Comparison of ENCODE assay signal across 8 mouse cellular contexts in genomic region chr8:72443338-72443993, GRCm38 (mm10). TPM values are rescaled to one million over a fixed set of nuclear protein-coding genes. Genes with fewer than 3 reads are reported as not detected.
A peak's percentile ranks its signal among the peaks of the same experiment; 100 is the strongest.
DNase-seq lines count a peak whose midpoint lies in the region; ATAC-seq and TF ChIP-seq lines count a peak whose summit lies in the region.

Gene Calr3 (minus strand): TSS chr8:72443870.
Gene 1700030K09Rik (plus strand): TSS chr8:72443880.

- no peak within 1 kb of the TSS for H3K27ac ChIP-seq in cortical plate, adult 2 months (ENCODE audit: insufficient read depth, low read length)

- peak within 1 kb of the TSS; percentile 39 for H3K4me3 ChIP-seq in cortical plate, adult 2 months (ENCODE audit: insufficient read depth, low read length)
- peak within 1 kb of the TSS; percentile 93 for H3K4me3 ChIP-seq in megakaryocyte, embryonic 14.5 days (replicated peaks)

- TF ChIP-seq CTCF in cortical plate, adult 2 months (IDR thresholded peaks at IDR 0.05; ENCODE audit: extremely low read depth, insufficient read depth, low read length) = no peak

- peak; percentile 97 to 98 for DNase-seq in gastrocnemius, adult 8-10 months (ENCODE audit: low spot score in 2 of 2)
- peak; percentile 90 for DNase-seq in hindlimb bud, embryonic 11.5 days (ENCODE audit: extremely low spot score, low read depth, low spot score)
- peak; percentile 95 to 98 for DNase-seq in left cerebral cortex, adult 8-10 months (ENCODE audit: low spot score in 2 of 2)
- DNase-seq in right cerebral cortex, postnatal 10 days (ENCODE audit: low spot score in 2 of 2) = peak; percentile 100
- DNase-seq in urinary bladder, postnatal 25 days (ENCODE audit: low spot score) = peak; percentile 94

- peak; percentile 100 for ATAC-seq in activated CD4-positive, CD25-positive, alpha-beta regulatory T cell, adult 4 months

- H3K4me1 ChIP-seq in cortical plate, adult 2 months (ENCODE audit: control insufficient read depth, insufficient read depth, low read length) = no peaks in the 10 kb centered on the region
- H3K4me1 ChIP-seq in megakaryocyte, embryonic 14.5 days = peaks cover 50% of the 10 kb centered on the region

- H3K36me3 ChIP-seq in megakaryocyte, embryonic 14.5 days (replicated peaks; ENCODE audit: low read length) = peaks cover 20% of the 10 kb centered on the region

- peak; percentile 56; the same call in 1 of the 2 replicates for TF ChIP-seq POLR2A in cortical plate, adult 2 months (IDR thresholded peaks at IDR 0.05; ENCODE audit: extremely low read depth, insufficient read depth, low read length)

- H3K27me3 ChIP-seq in megakaryocyte, embryonic 14.5 days (replicated peaks) = no peaks in the 10 kb centered on the region

- H3K9me3 ChIP-seq in megakaryocyte, embryonic 14.5 days = no peaks in the 10 kb centered on the region

RNA-seq across cellular contexts. Expression of gene Calr3, which starts in this region (rescaled TPM):
- polyA plus RNA-seq in activated CD4-positive, CD25-positive, alpha-beta regulatory T cell, adult 4 months (2017; shearing (Covaris generic)) = under 1 TPM; 0.36 to 0.81 TPM
- 0.68 and 0.81 TPM in 2 replicates for polyA plus RNA-seq in cortical plate, adult 2 months (2012; rRNA removed)
- 1 to 10 TPM; 3.7 to 4.5 (median 4.2) TPM for total RNA-seq in gastrocnemius, adult 8-10 months (2022)
- 1 to 10 TPM; 1.1 to 2.1 (median 1.3) TPM for total RNA-seq in left cerebral cortex, adult 8-10 months (2022)
- polyA plus RNA-seq in megakaryocyte, embryonic 14.5 days (2012; ENCODE audit: insufficient read depth, low replicate concordance) = not detected in 2 replicates

RNA-seq across cellular contexts. Expression of gene 1700030K09Rik, which starts in this region (rescaled TPM):
- 1 to 10 TPM; 3.7 to 5.3 TPM for polyA plus RNA-seq in activated CD4-positive, CD25-positive, alpha-beta regulatory T cell, adult 4 months (2017; shearing (Covaris generic))
- 8.1 and 8.9 TPM in 2 replicates for polyA plus RNA-seq in cortical plate, adult 2 months (2012; rRNA removed)
- 1 to 10 TPM; 3.0 to 5.2 (median 3.6) TPM for total RNA-seq in gastrocnemius, adult 8-10 months (2022)
- total RNA-seq in left cerebral cortex, adult 8-10 months (2022) = 10 to 100 TPM; 11.1 to 16.3 (median 13.3) TPM
- 0.77 and 1.3 TPM in 2 replicates for polyA plus RNA-seq in megakaryocyte, embryonic 14.5 days (2012; ENCODE audit: insufficient read depth, low replicate concordance)
